Mouse (Mus musculus): ENCODE results near the gene Ankrd11.

Gene Ankrd11

GRCm38 (mm10) chr8:122966638-122967037 lies 75.4 kb downstream of the Ankrd11 start:
- no peak for ATAC-seq (ENCODE audit: low TSS enrichment)

GRCm38 (mm10) chr8:122962046-122962445 lies 80.0 kb downstream of the Ankrd11 start:
- ATAC-seq (ENCODE audit: low TSS enrichment): no peak

GRCm38 (mm10) chr8:122961458-122961857 lies 80.6 kb downstream of the Ankrd11 start:
- ATAC-seq (ENCODE audit: low TSS enrichment): no peak

- no peak for ATAC-seq (ENCODE audit: low TSS enrichment)
Measured at GRCm38 (mm10) chr8:122960932-122961331, 81.1 kb downstream of the Ankrd11 start.

GRCm38 (mm10) chr8:122960323-122960722 lies 81.8 kb downstream of the Ankrd11 start:
- no peak for ATAC-seq (ENCODE audit: low TSS enrichment)

- no peak for ATAC-seq (ENCODE audit: low TSS enrichment)
Measured at GRCm38 (mm10) chr8:122955997-122956396, 86.1 kb downstream of the Ankrd11 start.

- ATAC-seq (ENCODE audit: low TSS enrichment): no peak
Measured at GRCm38 (mm10) chr8:122955195-122955594, 86.9 kb downstream of the Ankrd11 start.

- ATAC-seq (ENCODE audit: low TSS enrichment): peak; percentile 55; the same call in 1 of the 2 replicates
Measured at GRCm38 (mm10) chr8:122954090-122954799, 87.8 kb downstream of the Ankrd11 start.

GRCm38 (mm10) chr8:122953028-122953427 lies 89.0 kb downstream of the Ankrd11 start:
- no peak for ATAC-seq (ENCODE audit: low TSS enrichment)

GRCm38 (mm10) chr8:122951456-122951855 lies 90.6 kb downstream of the Ankrd11 start:
- ATAC-seq (ENCODE audit: low TSS enrichment): no peak

- no peak for ATAC-seq (ENCODE audit: low TSS enrichment)
Measured at GRCm38 (mm10) chr8:122949701-122950100, 92.4 kb downstream of the Ankrd11 start.

- ATAC-seq (ENCODE audit: low TSS enrichment): no peak
Measured at GRCm38 (mm10) chr8:122945775-122946174, 96.3 kb downstream of the Ankrd11 start.

- peak; percentile 38 for ATAC-seq (ENCODE audit: low TSS enrichment)
Measured at GRCm38 (mm10) chr8:122942803-122943713, 99.0 kb downstream of the Ankrd11 start.

- ATAC-seq (ENCODE audit: low TSS enrichment): no peak
Measured at GRCm38 (mm10) chr8:122938591-122938990, 103.5 kb downstream of the Ankrd11 start.

GRCm38 (mm10) chr8:122938170-122938569 lies 103.9 kb downstream of the Ankrd11 start:
- ATAC-seq (ENCODE audit: low TSS enrichment): no peak

GRCm38 (mm10) chr8:122937545-122938053 lies 104.5 kb downstream of the Ankrd11 start:
- no peak for ATAC-seq (ENCODE audit: low TSS enrichment)

- ATAC-seq (ENCODE audit: low TSS enrichment): no peak
Measured at GRCm38 (mm10) chr8:122935912-122936311, 106.2 kb downstream of the Ankrd11 start.

GRCm38 (mm10) chr8:122935118-122935517 lies 107.0 kb downstream of the Ankrd11 start:
- no peak for ATAC-seq (ENCODE audit: low TSS enrichment)

- ATAC-seq (ENCODE audit: low TSS enrichment): no peak
Measured at GRCm38 (mm10) chr8:122933973-122934372, 108.1 kb downstream of the Ankrd11 start.

- ATAC-seq (ENCODE audit: low TSS enrichment): no peak
Measured at GRCm38 (mm10) chr8:122932561-122932959, 109.5 kb downstream of the Ankrd11 start.

- peak; percentile 74 for ATAC-seq (ENCODE audit: low TSS enrichment)
Measured at GRCm38 (mm10) chr8:122931834-122932560, 110.1 kb downstream of the Ankrd11 start.

Measured in frontal cortex, adult (tissue).